Mouse (Mus musculus) lung, embryonic 14.5 days (tissue): ENCODE measurements around the gene Cmc1. TPM values are rescaled to one million over a fixed set of nuclear protein-coding genes. Genes with fewer than 3 reads are reported as not detected.

Experiments
- ATAC-seq: fragments of 200-750 bp; cut with Nextera tagmentation; 2 replicates; pipeline ENCODE4 v1.8.0; 2017; ENCODE audit warnings: mild to moderate bottlenecking, moderate TSS enrichment, moderate library complexity; ENCODE audit not compliant: insufficient read depth
- DNase-seq: peaks from one replicate; pipeline ENCODE4 v3.0.0-alpha.2; 2015
- H3K27ac ChIP-seq: fragments of 300-500 bp; sonication (generic); 2 replicates; pipeline ENCODE4 v1.5.1; 2014; ENCODE audit warnings: low read depth, mild to moderate bottlenecking, moderate library complexity
- H3K27me3 ChIP-seq: fragments of 300-500 bp; sonication (generic); 2 replicates; pipeline ENCODE4 v1.6.1; 2014; ENCODE audit warnings: low read length, control low read depth; ENCODE audit not compliant: insufficient read depth
- H3K36me3 ChIP-seq: fragments of 300-500 bp; sonication (generic); 2 replicates; pipeline ENCODE4 v1.6.1; 2014; ENCODE audit warnings: control low read depth; ENCODE audit not compliant: insufficient read depth
- H3K4me1 ChIP-seq: fragments of 300-500 bp; sonication (generic); 2 replicates; pipeline ENCODE4 v1.6.1; 2014; ENCODE audit warnings: antibody characterized with exemption, control low read depth; ENCODE audit not compliant: insufficient read depth
- H3K4me2 ChIP-seq: fragments of 300-500 bp; sonication (generic); 2 replicates; pipeline ENCODE4 v1.6.1; 2014; ENCODE audit warnings: mild to moderate bottlenecking
- H3K4me3 ChIP-seq: fragments of 300-500 bp; sonication (generic); 2 replicates; pipeline ENCODE4 v1.5.1; 2014; ENCODE audit warnings: low read depth, low read length
- H3K9ac ChIP-seq: fragments of 300-500 bp; sonication (generic); 2 replicates; pipeline ENCODE4 v1.6.1; 2014
- H3K9me3 ChIP-seq: fragments of 300-500 bp; sonication (generic); 2 replicates; pipeline ENCODE4 v1.6.1; 2016; ENCODE audit warnings: low read depth, low read length, control low read depth
- CTCF ChIP-seq: IDR thresholded peaks from 2 replicates; pipeline ENCODE4 v1.5.1; 2016; ENCODE audit warnings: antibody characterized with exemption, low read depth
- WGBS: fragments of 180-500 bp; shearing (Covaris S2); extraction: QIAGEN DNeasy Blood & Tissue Kit; methylation state at CpG from one replicate; pipeline ENCODE4 v1.1.7; 2014; 5-methylcytosine and 5-hydroxymethylcytosine counted together
- polyA plus RNA-seq: library from polyadenylated mRNA; unstranded; fragments of >200 nt; fragmentation: Nextera tagmentation; extraction: Ambion mirVana; gene quantifications from 2 replicates; pipeline ENCODE4 v1.2.1, GENCODE M21; 2014

Gene Cmc1
- polyA plus RNA-seq, 1 experiment from 2014 or later: 44.8 TPM

- ATAC-seq: no peak
- TF ChIP-seq CTCF: no peak
- Histone ChIP-seq H3K4me2 (no peak overlapping the region), H3K36me3 (peaks cover 14% of the 10 kb centered on the region), H3K27ac (no peak overlapping the region), H3K9ac (no peak overlapping the region), H3K27me3 (no peaks in the 10 kb centered on the region), H3K4me3 (no peak overlapping the region), H3K9me3 (no peaks in the 10 kb centered on the region), H3K4me1 (no peaks in the 10 kb centered on the region)
- 88% methylated on average over 3 of the region's 3 CpGs for WGBS
- DNase-seq: no peak
Observed at GRCm38 (mm10) chr9:118073358-118073757, 76.6 kb downstream of the Cmc1 start.

GRCm38 (mm10) chr9:118072101-118072500 is 77.9 kb downstream of the Cmc1 start:
- Histone ChIP-seq H3K9ac (no peak overlapping the region), H3K36me3 (peaks cover 22% of the 10 kb centered on the region), H3K4me2 (no peak overlapping the region), H3K4me1 (no peaks in the 10 kb centered on the region), H3K27me3 (no peaks in the 10 kb centered on the region), H3K4me3 (no peak overlapping the region), H3K27ac (no peak overlapping the region), H3K9me3 (no peaks in the 10 kb centered on the region)
- no peak for DNase-seq
- WGBS: 77% methylated on average over 5 of the region's 5 CpGs
- no peak for TF ChIP-seq CTCF
- no peak for ATAC-seq

GRCm38 (mm10) chr9:118071337-118071736 is 78.6 kb downstream of the Cmc1 start:
- Histone ChIP-seq H3K27ac (no peak overlapping the region), H3K36me3 (peaks cover 26% of the 10 kb centered on the region), H3K9ac (no peak overlapping the region), H3K27me3 (no peaks in the 10 kb centered on the region), H3K4me3 (no peak overlapping the region), H3K9me3 (no peaks in the 10 kb centered on the region), H3K4me1 (no peaks in the 10 kb centered on the region), H3K4me2 (no peak overlapping the region)
- ATAC-seq (no peak), DNase-seq (no peak)
- 90% methylated on average over 3 of the region's 3 CpGs for WGBS
- TF ChIP-seq CTCF: no peak

GRCm38 (mm10) chr9:118070442-118070841 is 79.5 kb downstream of the Cmc1 start:
- ATAC-seq: no peak
- Histone ChIP-seq H3K4me1 (no peaks in the 10 kb centered on the region), H3K4me2 (no peak overlapping the region), H3K27me3 (no peaks in the 10 kb centered on the region), H3K9ac (no peak overlapping the region), H3K27ac (no peak overlapping the region), H3K4me3 (no peak overlapping the region), H3K9me3 (no peaks in the 10 kb centered on the region), H3K36me3 (peaks cover 35% of the 10 kb centered on the region)
- TF ChIP-seq CTCF: no peak
- no peak for DNase-seq
- 91% methylated on average over 6 of the region's 6 CpGs for WGBS

- no peak overlapping the region for H3K4me2 ChIP-seq
- peaks cover 47% of the 10 kb centered on the region for H3K36me3 ChIP-seq
- no peaks in the 10 kb centered on the region for H3K27me3 ChIP-seq
- H3K4me3 ChIP-seq: no peak overlapping the region
- TF ChIP-seq CTCF: no peak
- DNase-seq (no peak), ATAC-seq (no peak)
- no peaks in the 10 kb centered on the region for H3K4me1 ChIP-seq
- no peaks in the 10 kb centered on the region for H3K9me3 ChIP-seq
- H3K27ac ChIP-seq: no peak overlapping the region
- 85% methylated on average over 3 of the region's 3 CpGs for WGBS
- no peak overlapping the region for H3K9ac ChIP-seq
Observed at GRCm38 (mm10) chr9:118059101-118059500, 90.9 kb downstream of the Cmc1 start.

- Histone ChIP-seq H3K27ac (no peak overlapping the region), H3K4me1 (no peaks in the 10 kb centered on the region), H3K4me2 (no peak overlapping the region), H3K9ac (no peak overlapping the region), H3K27me3 (no peaks in the 10 kb centered on the region), H3K9me3 (no peaks in the 10 kb centered on the region), H3K36me3 (peaks cover 49% of the 10 kb centered on the region), H3K4me3 (no peak overlapping the region)
- TF ChIP-seq CTCF: peak; percentile 68
- no peak for ATAC-seq
- 29% methylated on average over 1 of the region's 1 CpGs for WGBS
- DNase-seq: peak; percentile 73
Observed at GRCm38 (mm10) chr9:118053286-118053685, 96.7 kb downstream of the Cmc1 start.

GRCm38 (mm10) chr9:118045011-118045533 is 104.9 kb downstream of the Cmc1 start:
- no peak overlapping the region for H3K4me2 ChIP-seq
- H3K9me3 ChIP-seq: no peaks in the 10 kb centered on the region
- DNase-seq: no peak
- no peak for ATAC-seq
- H3K27ac ChIP-seq: no peak overlapping the region
- H3K4me3 ChIP-seq: no peak overlapping the region
- H3K4me1 ChIP-seq: peaks cover 6% of the 10 kb centered on the region
- no peaks in the 10 kb centered on the region for H3K27me3 ChIP-seq
- 71% methylated on average over 1 of the region's 1 CpGs for WGBS
- H3K36me3 ChIP-seq: peaks cover 25% of the 10 kb centered on the region; the same call in 1 of the 2 replicates
- H3K9ac ChIP-seq: no peak overlapping the region
- TF ChIP-seq CTCF: no peak

GRCm38 (mm10) chr9:118043581-118043980 is 106.4 kb downstream of the Cmc1 start:
- ATAC-seq (no peak), DNase-seq (no peak)
- WGBS: 91% methylated on average over 3 of the region's 3 CpGs
- Histone ChIP-seq H3K4me2 (no peak overlapping the region), H3K27me3 (no peaks in the 10 kb centered on the region), H3K4me1 (peaks cover 6% of the 10 kb centered on the region), H3K36me3 (peaks cover 15% of the 10 kb centered on the region; the same call in 1 of the 2 replicates), H3K4me3 (no peak overlapping the region), H3K27ac (no peak overlapping the region), H3K9ac (no peak overlapping the region), H3K9me3 (no peaks in the 10 kb centered on the region)
- TF ChIP-seq CTCF: no peak
